Mouse (Mus musculus): ENCODE data around the gene Actrt2. TPM values are rescaled to one million over a fixed set of nuclear protein-coding genes. Genes with fewer than 3 reads are reported as not detected.

The Actrt2 gene
- not detected in 2 replicates for polyA plus RNA-seq (2016; fragmentation: Nextera tagmentation; extraction: Ambion mirVana)

DNA sequence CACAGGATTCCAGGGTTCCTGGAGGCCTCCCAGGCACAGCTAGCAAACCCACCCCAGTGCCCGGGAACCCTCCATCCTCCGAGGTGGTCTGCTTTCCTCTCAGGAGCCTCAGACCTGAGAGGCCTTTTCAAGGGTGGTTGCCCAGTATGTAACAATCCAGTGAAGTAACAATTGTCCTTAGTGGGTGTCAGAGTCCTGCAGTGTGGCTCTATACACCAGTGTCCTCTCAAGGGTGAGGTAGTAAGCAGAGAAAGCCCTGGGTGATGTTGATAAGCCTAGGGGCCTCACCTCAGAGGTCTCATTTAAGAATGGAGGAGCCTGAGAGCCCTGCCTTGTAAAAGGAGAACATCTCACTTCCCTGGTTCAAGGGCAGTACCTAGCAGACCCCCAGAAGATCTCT is at the start of gene Actrt2:
Gene Actrt2, minus strand, starts transcription at position 101 of the 400 bp plus-strand sequence.
- ATAC-seq (ENCODE audit: low FRiP score) = no peak
- Histone ChIP-seq H3K4me2 (no peak within 1 kb of the TSS), H3K9me3 (no peaks in the 10 kb centered on the region), H3K27ac (no peak within 1 kb of the TSS), H3K4me3 (replicated peaks) (no peak within 1 kb of the TSS), H3K9ac (no peak within 1 kb of the TSS), H3K27me3 (peaks cover 15% of the 10 kb centered on the region), H3K4me1 (no peaks in the 10 kb centered on the region), H3K36me3 (replicated peaks) (no peaks in the 10 kb centered on the region)
- WGBS = 86% methylated on average over 2 of the region's 2 CpGs

DNA sequence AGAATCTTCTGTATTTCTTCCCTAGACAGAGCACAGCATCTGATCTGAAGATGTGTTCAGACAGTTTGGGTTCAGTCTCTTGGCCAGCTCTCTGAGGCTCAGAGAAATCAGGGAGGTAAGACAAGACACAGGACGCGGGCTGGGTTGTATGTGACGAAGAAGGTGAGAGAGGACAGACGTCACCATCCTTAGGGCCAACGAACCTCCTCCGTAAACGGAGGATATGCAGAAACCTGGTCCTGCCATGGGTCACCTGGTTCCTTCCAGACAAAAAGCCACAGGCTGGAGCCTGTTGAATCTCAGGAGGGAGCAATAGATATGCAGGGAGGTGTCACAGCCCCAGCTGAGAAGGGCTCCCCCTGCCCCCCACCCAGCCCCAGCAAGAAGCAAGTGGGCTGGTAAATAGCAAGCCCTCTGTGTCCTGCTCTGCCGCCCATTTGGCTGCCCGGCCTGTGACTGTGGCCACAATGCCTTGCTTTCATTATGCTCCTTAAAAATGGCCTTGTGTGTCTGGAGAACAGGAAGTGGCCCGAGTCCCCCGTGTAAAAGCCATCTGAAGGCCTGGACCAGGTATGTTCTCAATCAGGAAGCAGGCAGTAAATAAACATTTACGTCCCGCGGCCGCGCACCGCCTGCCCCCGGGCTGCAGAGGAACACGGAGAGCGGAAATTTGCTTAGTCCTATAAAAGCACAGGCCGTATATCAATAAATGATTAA is 41.9 kb upstream of the Actrt2 start:
- H3K9ac ChIP-seq = no peak overlapping the region
- H3K4me1 ChIP-seq = 0 out of 2 replicates have a peak, but pooled peaks cover 5% of the 10 kb centered on the region
- no peaks in the 10 kb centered on the region for H3K9me3 ChIP-seq
- H3K27me3 ChIP-seq = peaks cover 20% of the 10 kb centered on the region
- H3K27ac ChIP-seq = no peak overlapping the region
- H3K4me3 ChIP-seq (replicated peaks) = no peak overlapping the region
- 83% methylated on average over 21 of the region's 21 CpGs for WGBS
- H3K36me3 ChIP-seq (replicated peaks) = no peaks in the 10 kb centered on the region
- ATAC-seq (ENCODE audit: low FRiP score) = no peak
- H3K4me2 ChIP-seq = no peak overlapping the region

DNA sequence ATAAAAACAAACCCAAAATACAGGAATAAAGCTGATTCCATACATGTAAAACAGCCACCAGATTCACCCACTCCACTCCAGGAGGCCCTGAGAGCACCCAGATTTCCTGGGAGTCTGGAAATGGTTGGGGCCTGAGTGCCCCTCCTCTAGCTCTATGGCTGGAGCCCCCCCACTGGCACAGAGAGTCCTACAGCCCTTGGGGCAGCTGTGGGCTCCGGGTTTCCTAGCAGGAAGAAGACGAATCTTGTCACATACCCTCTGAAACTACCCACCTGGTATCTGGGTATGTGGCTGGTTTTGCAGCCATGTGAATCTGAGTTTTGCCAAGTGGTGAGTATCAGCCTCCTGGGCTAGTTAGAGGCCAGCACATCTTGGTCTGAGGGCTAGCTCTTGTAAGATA is 41.1 kb upstream of the Actrt2 start:
- Histone ChIP-seq H3K27me3 (peaks cover 20% of the 10 kb centered on the region), H3K27ac (no peak overlapping the region), H3K9ac (no peak overlapping the region), H3K4me2 (no peak overlapping the region), H3K4me1 (0 out of 2 replicates have a peak, but pooled peaks cover 5% of the 10 kb centered on the region), H3K4me3 (replicated peaks) (no peak overlapping the region), H3K9me3 (no peaks in the 10 kb centered on the region), H3K36me3 (replicated peaks) (no peaks in the 10 kb centered on the region)
- WGBS = 84% methylated on average over 2 of the region's 2 CpGs
- ATAC-seq (ENCODE audit: low FRiP score) = no peak

DNA sequence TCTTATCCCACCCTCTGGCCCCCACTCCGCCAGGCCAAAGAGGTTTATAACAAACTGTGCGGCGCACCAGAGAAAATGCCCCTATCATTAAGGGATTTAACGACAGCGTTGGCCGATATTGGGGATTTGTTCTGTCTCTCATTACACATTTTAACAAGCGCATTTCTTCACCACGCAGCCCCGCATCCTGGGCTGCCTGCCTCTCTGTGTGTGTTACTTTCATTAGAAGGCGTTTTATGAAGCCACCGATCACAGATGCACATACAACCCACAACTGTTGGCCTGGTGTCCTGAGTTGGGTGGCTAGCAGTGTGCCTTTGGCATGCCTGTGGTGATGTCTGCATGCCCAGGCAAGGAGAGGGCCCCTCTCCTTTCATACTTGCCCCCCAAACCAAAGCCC is 40.6 kb upstream of the Actrt2 start:
- H3K9ac ChIP-seq = no peak overlapping the region

DNA sequence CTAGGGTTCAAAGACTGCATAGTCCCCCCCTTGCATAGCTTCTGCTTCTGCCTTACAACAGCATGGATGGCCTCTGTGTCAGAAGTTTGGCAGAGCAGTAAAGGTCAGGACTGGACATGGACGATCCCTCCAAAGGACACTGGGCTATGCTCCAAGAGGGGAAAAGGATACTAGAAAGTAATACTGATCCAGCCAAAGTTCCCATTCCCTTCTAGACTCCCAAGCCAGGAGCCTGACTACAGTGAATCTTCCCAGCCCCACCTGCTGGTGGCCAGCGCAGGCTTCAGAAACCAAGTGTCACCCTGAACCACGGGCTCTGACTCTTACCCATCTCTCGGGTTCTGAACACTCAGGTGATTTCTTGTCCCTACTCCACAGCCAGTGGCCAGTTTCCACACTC is 39.9 kb upstream of the Actrt2 start:
- 83% methylated on average over 4 of the region's 4 CpGs for WGBS
- ATAC-seq (ENCODE audit: low FRiP score) = no peak
- no peak overlapping the region for H3K4me3 ChIP-seq (replicated peaks)
- H3K4me2 ChIP-seq = no peak overlapping the region
- 0 out of 2 replicates have a peak, but pooled peaks cover 5% of the 10 kb centered on the region for H3K4me1 ChIP-seq
- peaks cover 20% of the 10 kb centered on the region for H3K27me3 ChIP-seq
- H3K9ac ChIP-seq = no peak overlapping the region
- no peaks in the 10 kb centered on the region for H3K36me3 ChIP-seq (replicated peaks)
- no peaks in the 10 kb centered on the region for H3K9me3 ChIP-seq
- H3K27ac ChIP-seq = no peak overlapping the region

More for the DNA sequence above, 40.6 kb upstream of the Actrt2 start:
- H3K36me3 ChIP-seq (replicated peaks) = no peaks in the 10 kb centered on the region
- H3K27me3 ChIP-seq = peaks cover 20% of the 10 kb centered on the region
- H3K4me3 ChIP-seq (replicated peaks) = no peak overlapping the region
- no peak overlapping the region for H3K27ac ChIP-seq
- no peaks in the 10 kb centered on the region for H3K9me3 ChIP-seq
- WGBS = 55% methylated on average over 11 of the region's 11 CpGs
- no peak overlapping the region for H3K4me2 ChIP-seq
- ATAC-seq (ENCODE audit: low FRiP score) = no peak
- 0 out of 2 replicates have a peak, but pooled peaks cover 5% of the 10 kb centered on the region for H3K4me1 ChIP-seq

DNA sequence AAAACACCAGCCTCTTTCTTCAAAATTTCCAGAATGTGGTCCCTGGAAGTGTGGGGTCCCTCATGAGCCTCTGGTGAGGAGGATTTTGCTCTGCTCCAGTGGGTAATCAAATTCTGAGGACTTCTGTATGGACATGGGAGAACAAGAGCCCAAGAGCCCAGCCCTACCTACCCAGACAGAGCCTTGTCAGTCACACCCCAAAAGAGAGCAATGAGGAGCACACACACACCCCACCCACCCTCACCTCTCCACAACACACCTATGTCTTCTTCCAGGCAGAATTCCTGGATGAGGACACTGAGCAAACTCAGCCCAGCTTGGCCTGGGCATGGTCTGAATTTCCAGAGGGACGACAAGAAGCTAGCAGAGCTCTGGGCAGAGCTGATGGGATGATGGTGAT is 38.8 kb upstream of the Actrt2 start:
- H3K4me2 ChIP-seq = no peak overlapping the region
- 0 out of 2 replicates have a peak, but pooled peaks cover 5% of the 10 kb centered on the region for H3K4me1 ChIP-seq
- H3K27ac ChIP-seq = no peak overlapping the region
- H3K27me3 ChIP-seq = peaks cover 20% of the 10 kb centered on the region
- H3K4me3 ChIP-seq (replicated peaks) = no peak overlapping the region
- no peak overlapping the region for H3K9ac ChIP-seq
- no peaks in the 10 kb centered on the region for H3K9me3 ChIP-seq
- H3K36me3 ChIP-seq (replicated peaks) = no peaks in the 10 kb centered on the region
- 75% methylated on average over 1 of the region's 1 CpGs for WGBS
- no peak for ATAC-seq (ENCODE audit: low FRiP score)

DNA sequence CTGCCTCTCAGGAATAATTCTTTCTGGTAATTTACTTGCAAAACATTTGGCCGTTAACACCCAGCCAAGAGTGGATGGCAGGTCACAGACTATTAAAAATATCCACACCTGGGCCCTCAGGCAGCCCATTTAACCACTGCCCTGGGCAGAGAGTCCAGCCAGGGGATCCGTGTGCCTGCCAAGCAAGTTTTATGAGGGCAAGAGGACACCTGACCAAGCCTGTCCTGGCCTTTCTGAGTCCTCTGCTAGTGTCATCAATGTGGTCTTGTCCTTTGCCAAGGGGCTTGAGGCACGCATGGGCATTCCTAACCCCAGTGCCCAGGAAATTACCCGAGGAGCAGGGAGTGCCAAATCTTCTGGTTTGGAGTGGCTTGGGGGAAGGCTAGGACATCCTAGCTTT is 38.0 kb upstream of the Actrt2 start:
- Histone ChIP-seq H3K4me2 (no peak overlapping the region), H3K27ac (no peak overlapping the region), H3K4me3 (replicated peaks) (no peak overlapping the region), H3K9me3 (no peaks in the 10 kb centered on the region), H3K9ac (no peak overlapping the region), H3K27me3 (peaks cover 20% of the 10 kb centered on the region), H3K4me1 (0 out of 2 replicates have a peak, but pooled peaks cover 5% of the 10 kb centered on the region), H3K36me3 (replicated peaks) (no peaks in the 10 kb centered on the region)
- ATAC-seq (ENCODE audit: low FRiP score) = no peak
- 78% methylated on average over 4 of the region's 4 CpGs for WGBS

DNA sequence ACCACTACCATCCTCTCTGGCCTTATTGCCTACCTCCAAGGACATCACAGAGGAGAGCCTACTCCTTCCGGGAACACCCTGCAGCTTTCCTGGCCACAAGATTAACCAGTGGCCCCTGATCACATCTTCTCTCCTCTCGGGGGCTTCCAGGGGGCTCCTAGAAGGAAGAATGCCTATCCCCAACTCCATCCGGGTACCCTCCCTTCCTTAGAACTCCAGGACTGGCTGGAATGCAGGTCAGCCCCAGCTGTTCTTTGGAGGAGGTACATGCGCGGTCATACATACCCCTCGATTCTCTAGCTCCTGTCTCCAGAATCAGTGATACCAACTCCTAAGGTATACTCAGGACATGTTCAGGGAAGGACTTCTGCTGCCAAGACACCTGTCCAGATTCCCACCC is 37.4 kb upstream of the Actrt2 start:
- Histone ChIP-seq H3K4me1 (0 out of 2 replicates have a peak, but pooled peaks cover 5% of the 10 kb centered on the region), H3K27me3 (peaks cover 20% of the 10 kb centered on the region), H3K9me3 (no peaks in the 10 kb centered on the region), H3K27ac (no peak overlapping the region), H3K4me2 (no peak overlapping the region), H3K4me3 (replicated peaks) (no peak overlapping the region), H3K36me3 (replicated peaks) (no peaks in the 10 kb centered on the region), H3K9ac (no peak overlapping the region)
- ATAC-seq (ENCODE audit: low FRiP score) = no peak
- WGBS = 78% methylated on average over 6 of the region's 6 CpGs

DNA sequence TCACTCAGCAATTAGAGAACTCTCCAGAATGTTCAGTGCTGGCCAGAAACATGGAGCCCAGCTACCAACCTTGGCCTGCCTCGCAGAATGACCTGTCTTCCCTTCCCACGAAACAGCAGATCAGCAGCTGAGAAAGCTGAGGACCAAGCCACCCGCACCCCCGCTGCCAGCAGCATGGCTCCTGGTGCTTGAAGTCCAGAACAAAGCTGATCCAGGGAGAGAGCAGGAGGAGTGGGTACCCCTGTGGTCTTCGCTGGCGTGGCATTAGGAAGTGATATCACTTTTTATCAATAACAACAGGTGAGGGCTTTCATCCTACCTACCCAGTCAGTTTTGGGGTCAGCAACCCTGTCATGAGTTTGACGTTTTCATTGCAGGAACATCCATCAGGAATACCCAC is 36.9 kb upstream of the Actrt2 start:
- Histone ChIP-seq H3K9me3 (no peaks in the 10 kb centered on the region), H3K4me1 (0 out of 2 replicates have a peak, but pooled peaks cover 5% of the 10 kb centered on the region), H3K4me2 (no peak overlapping the region), H3K27ac (no peak overlapping the region), H3K27me3 (peaks cover 18% of the 10 kb centered on the region), H3K36me3 (replicated peaks) (no peaks in the 10 kb centered on the region), H3K9ac (no peak overlapping the region), H3K4me3 (replicated peaks) (no peak overlapping the region)
- no peak for ATAC-seq (ENCODE audit: low FRiP score)
- WGBS = 89% methylated on average over 7 of the region's 7 CpGs

DNA sequence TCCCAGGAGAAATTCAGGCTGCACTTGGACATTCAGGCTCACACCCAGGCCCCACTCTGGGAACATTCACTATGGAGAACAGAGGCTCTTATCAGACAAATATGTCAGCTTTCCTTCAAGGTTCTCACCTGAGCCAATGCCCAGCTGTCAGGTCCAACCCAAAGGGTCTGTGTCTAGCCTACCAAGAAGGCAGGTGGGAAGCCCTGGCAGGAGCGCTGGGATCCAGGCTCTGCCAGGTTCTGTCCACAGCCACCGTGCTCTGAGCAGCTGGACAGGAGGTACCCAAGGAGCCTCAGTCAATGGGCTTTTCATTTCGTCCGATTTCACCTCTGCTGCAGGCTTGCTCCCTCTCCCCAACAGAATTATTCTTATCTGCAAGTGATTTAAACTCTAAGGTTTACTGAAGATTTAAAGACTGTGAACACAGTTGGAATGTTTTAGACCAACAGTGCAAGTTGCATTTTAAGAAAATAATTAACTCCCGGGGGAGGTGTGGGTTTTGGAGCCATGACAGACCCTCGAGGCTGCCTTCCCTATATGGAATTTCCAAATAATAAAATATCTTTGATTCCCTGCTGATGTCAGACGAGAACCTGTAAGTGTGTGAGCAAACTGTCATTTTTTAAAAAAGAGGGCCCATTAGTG is 35.9 kb upstream of the Actrt2 start:
- H3K27ac ChIP-seq = no peak overlapping the region
- H3K36me3 ChIP-seq (replicated peaks) = no peaks in the 10 kb centered on the region
- H3K27me3 ChIP-seq = peaks cover 13% of the 10 kb centered on the region
- 74% methylated on average over 7 of the region's 7 CpGs for WGBS
- 0 out of 2 replicates have a peak, but pooled peaks cover 5% of the 10 kb centered on the region for H3K4me1 ChIP-seq
- no peak overlapping the region for H3K4me3 ChIP-seq (replicated peaks)
- no peak overlapping the region for H3K9ac ChIP-seq
- ATAC-seq (ENCODE audit: low FRiP score) = no peak
- H3K4me2 ChIP-seq = no peak overlapping the region
- no peaks in the 10 kb centered on the region for H3K9me3 ChIP-seq

DNA sequence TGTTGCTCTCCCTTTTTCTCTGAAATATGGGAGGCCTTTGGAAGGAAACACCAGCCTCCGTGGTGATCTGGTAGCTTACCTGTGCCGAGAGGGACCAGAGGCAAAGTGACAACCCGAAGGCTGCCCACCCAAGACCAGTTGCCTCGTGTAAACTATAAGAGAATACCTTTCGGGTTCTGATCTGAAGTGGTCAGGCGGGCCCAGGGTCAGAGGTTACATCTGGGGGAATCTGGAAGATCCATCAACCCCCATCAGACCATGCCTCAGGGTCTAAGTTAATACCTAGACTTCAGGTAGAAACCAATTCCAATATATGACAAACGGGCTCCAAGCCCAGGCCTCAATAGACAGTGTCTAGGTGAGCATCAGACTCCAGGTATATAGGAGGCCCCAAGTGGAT is 35.3 kb upstream of the Actrt2 start:
- Histone ChIP-seq H3K4me1 (peaks cover 6% of the 10 kb centered on the region; the same call in 1 of the 2 replicates), H3K9me3 (no peaks in the 10 kb centered on the region), H3K4me2 (no peak overlapping the region), H3K27ac (no peak overlapping the region), H3K36me3 (replicated peaks) (no peaks in the 10 kb centered on the region), H3K27me3 (peaks cover 13% of the 10 kb centered on the region), H3K4me3 (replicated peaks) (no peak overlapping the region), H3K9ac (no peak overlapping the region)
- no peak for ATAC-seq (ENCODE audit: low FRiP score)
- 91% methylated on average over 7 of the region's 7 CpGs for WGBS

DNA sequence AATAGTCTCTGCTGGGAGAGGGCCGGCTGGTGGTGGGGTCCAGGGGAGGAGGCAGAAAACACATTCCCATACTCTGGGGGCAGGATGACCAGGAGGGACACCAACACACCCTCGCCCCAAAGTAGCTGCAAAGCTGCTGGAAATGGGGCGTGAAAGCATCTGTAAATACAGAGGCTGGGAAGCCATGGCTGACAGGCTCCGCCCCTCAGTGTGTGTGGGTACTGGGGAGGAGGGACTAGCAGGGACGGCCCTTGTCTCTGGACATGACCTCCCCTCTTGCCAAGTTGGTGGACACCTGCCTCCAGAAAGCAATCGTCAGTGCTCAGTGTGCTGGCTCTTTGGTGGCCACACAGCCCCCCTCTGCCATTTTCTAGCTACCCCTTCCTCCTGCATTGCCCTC is 34.5 kb upstream of the Actrt2 start:
- WGBS = 71% methylated on average over 6 of the region's 6 CpGs

More for the DNA sequence above, 34.5 kb upstream of the Actrt2 start:
- H3K27me3 ChIP-seq = peaks cover 12% of the 10 kb centered on the region
- no peaks in the 10 kb centered on the region for H3K9me3 ChIP-seq
- no peak overlapping the region for H3K4me2 ChIP-seq
- peaks cover 8% of the 10 kb centered on the region; the same call in 1 of the 2 replicates for H3K4me1 ChIP-seq
- H3K9ac ChIP-seq = no peak overlapping the region
- no peak overlapping the region for H3K27ac ChIP-seq
- no peak for ATAC-seq (ENCODE audit: low FRiP score)
- no peaks in the 10 kb centered on the region for H3K36me3 ChIP-seq (replicated peaks)
- no peak overlapping the region for H3K4me3 ChIP-seq (replicated peaks)

Data from forebrain, embryonic 12.5 days (tissue).